Mouse (Mus musculus) embryonic fibroblast, embryonic 13.5 days (primary cell): Measurements from ENCODE around the gene Tpcn1.

Experiments
- CTCF ChIP-seq: IDR thresholded peaks from 2 replicates; pipeline ENCODE4 v1.5.1; 2011; ENCODE audit warnings: mild to moderate bottlenecking, control low read depth, low read length, moderate library complexity, borderline replicate concordance; ENCODE audit not compliant: insufficient read depth
- POLR2A ChIP-seq: IDR thresholded peaks from 2 replicates; pipeline ENCODE4 v1.6.1; 2011; ENCODE audit warnings: low read depth, mild to moderate bottlenecking, control low read depth, low read length, moderate library complexity

- no peak for TF ChIP-seq CTCF
- no peak for TF ChIP-seq POLR2A
These were observed 73.0 kb downstream of the Tpcn1 start for GRCm38 (mm10) chr5:120515451-120515850.
